Comparison of ENCODE assay signal across 22 mouse cellular contexts in genomic region chr6:30538240-30538639, GRCm38 (mm10). TPM values are rescaled to one million over a fixed set of nuclear protein-coding genes. Genes with fewer than 3 reads are reported as not detected.
DNase-seq lines count a peak whose midpoint lies in the region; ATAC-seq and TF ChIP-seq lines count a peak whose summit lies in the region.
"Had no signal": no experiment of that assay in that cellular context is flagged by ENCODE, and none has a peak within 500 bp of the region (broad histone marks: within the 10 kb centered on the region; RNA-seq: fewer than 3 reads in every experiment).

No protein-coding gene starts in this region.

- H3K9ac ChIP-seq in heart, embryonic 13.5 days, result 0 out of 2 replicates have a peak overlapping the region, but pooled peaks have one; percentile 19
- H3K9ac ChIP-seq in lung, embryonic 16.5 days (ENCODE audit: low read length), result peak overlapping the region; percentile 2; the same call in 1 of the 2 replicates
- H3K9ac ChIP-seq in embryonic facial prominence, embryonic 14.5 days (ENCODE audit: low read depth, low read length), result no peak overlapping the region
- H3K9ac ChIP-seq in limb, embryonic 14.5 days (ENCODE audit: low read depth, low read length, severe bottlenecking), result no peak overlapping the region
- H3K9ac ChIP-seq: heart, embryonic 15.5 days; hindbrain, embryonic 14.5 days; liver, embryonic 15.5 days had no signal

- H3K27ac ChIP-seq in heart, embryonic 13.5 days (replicated peaks), result no peak overlapping the region
- no peak overlapping the region for H3K27ac ChIP-seq in lung, embryonic 16.5 days (ENCODE audit: low read length)
- peak overlapping the region; percentile 88 for H3K27ac ChIP-seq in embryonic facial prominence, embryonic 14.5 days (replicated peaks; ENCODE audit: low read depth, low read length)
- H3K27ac ChIP-seq in limb, embryonic 14.5 days (replicated peaks; ENCODE audit: low read depth, low read length), result peak overlapping the region; percentile 66
- H3K27ac ChIP-seq: heart, embryonic 15.5 days; hindbrain, embryonic 14.5 days; liver, embryonic 15.5 days had no signal

- peaks cover 29% of the 10 kb centered on the region for H3K4me1 ChIP-seq in heart, embryonic 13.5 days
- H3K4me1 ChIP-seq in lung, embryonic 16.5 days (replicated peaks; ENCODE audit: control insufficient read depth, insufficient read depth, low read length), result peaks cover 12% of the 10 kb centered on the region
- H3K4me1 ChIP-seq in embryonic facial prominence, embryonic 14.5 days (ENCODE audit: control insufficient read depth, insufficient read depth, low read length), result peaks cover 23% of the 10 kb centered on the region
- peaks cover 22% of the 10 kb centered on the region for H3K4me1 ChIP-seq in limb, embryonic 14.5 days (ENCODE audit: control insufficient read depth, insufficient read depth, low read length)

- no peak for TF ChIP-seq POLR2A in limb, embryonic 14.5 days (IDR thresholded peaks at IDR 0.05; ENCODE audit: borderline replicate concordance, extremely low read depth, insufficient read depth, insufficient read length)

- no peak overlapping the region for H3K4me3 ChIP-seq in heart, embryonic 13.5 days
- H3K4me3 ChIP-seq in lung, embryonic 16.5 days (ENCODE audit: low read length), result no peak overlapping the region
- no peak overlapping the region for H3K4me3 ChIP-seq in embryonic facial prominence, embryonic 14.5 days (ENCODE audit: low read depth, low read length)
- H3K4me3 ChIP-seq in limb, embryonic 14.5 days (replicated peaks; ENCODE audit: low read length), result no peak overlapping the region
- H3K4me3 ChIP-seq: heart, embryonic 15.5 days; liver, embryonic 15.5 days had no signal

- ATAC-seq in heart, embryonic 13.5 days (ENCODE audit: extremely low read depth, insufficient number of reproducible peaks, low FRiP score, low TSS enrichment), result no peak
- ATAC-seq in lung, embryonic 16.5 days (ENCODE audit: low read depth), result no peak
- peak; percentile 47; the same call in 1 of the 2 replicates for ATAC-seq in embryonic facial prominence, embryonic 14.5 days (ENCODE audit: low read depth)
- ATAC-seq in limb, embryonic 14.5 days (ENCODE audit: low FRiP score, low read depth), result peak; percentile 34; the same call in 1 of the 2 replicates

- no peak for DNase-seq in heart, adult 8-10 months (ENCODE audit: low spot score)
- DNase-seq in lung, postnatal 36 days, result no peak
- DNase-seq in embryonic facial prominence, embryonic 14.5 days (ENCODE audit: low spot score), result peak; percentile 76
- no peak for DNase-seq in limb, embryonic 14.5 days (ENCODE audit: low spot score)
- no peak for DNase-seq in left cerebral cortex, adult 11 months (ENCODE audit: low spot score)
- DNase-seq in adrenal gland, postnatal 14 days, result no peak
- DNase-seq: adrenal gland, adult 2 months; cerebellum, adult 18-20 months; gastrocnemius, postnatal 25 days; kidney, adult 2 months; layer of hippocampus, adult 9-11 months; right cerebral cortex, postnatal 25 days; thymus, adult 2 months had no signal

- H3K9me3 ChIP-seq in heart, embryonic 13.5 days, result no peaks in the 10 kb centered on the region
- no peaks in the 10 kb centered on the region for H3K9me3 ChIP-seq in lung, embryonic 16.5 days (ENCODE audit: control insufficient read depth, low read length)
- no peaks in the 10 kb centered on the region for H3K9me3 ChIP-seq in embryonic facial prominence, embryonic 14.5 days (ENCODE audit: control insufficient read depth, low read length)
- H3K9me3 ChIP-seq in limb, embryonic 14.5 days (ENCODE audit: control insufficient read depth, low read length), result no peaks in the 10 kb centered on the region
- H3K9me3 ChIP-seq: heart, embryonic 15.5 days; liver, embryonic 15.5 days had no signal

- no peaks in the 10 kb centered on the region for H3K27me3 ChIP-seq in heart, embryonic 13.5 days (replicated peaks)
- H3K27me3 ChIP-seq in lung, embryonic 16.5 days (ENCODE audit: control insufficient read depth, insufficient read depth, low read depth, low read length), result no peaks in the 10 kb centered on the region
- no peaks in the 10 kb centered on the region for H3K27me3 ChIP-seq in embryonic facial prominence, embryonic 14.5 days (replicated peaks; ENCODE audit: control insufficient read depth, insufficient read depth, low read length)
- H3K27me3 ChIP-seq in limb, embryonic 14.5 days (ENCODE audit: control insufficient read depth, insufficient read depth, low read length), result no peaks in the 10 kb centered on the region
- H3K27me3 ChIP-seq: heart, embryonic 15.5 days had no signal

- WGBS in heart, embryonic 13.5 days, result 62% methylated on average over 10 of the region's 10 CpGs
- 15% methylated on average over 10 of the region's 10 CpGs for WGBS in lung, embryonic 16.5 days
- 21% methylated on average over 10 of the region's 10 CpGs for WGBS in embryonic facial prominence, embryonic 14.5 days
- 13% methylated on average over 10 of the region's 10 CpGs for WGBS in limb, embryonic 14.5 days

- no peaks in the 10 kb centered on the region for H3K36me3 ChIP-seq in heart, embryonic 13.5 days
- H3K36me3 ChIP-seq in lung, embryonic 16.5 days (ENCODE audit: control insufficient read depth, insufficient read depth, low read length), result no peaks in the 10 kb centered on the region
- H3K36me3 ChIP-seq in embryonic facial prominence, embryonic 14.5 days (ENCODE audit: control insufficient read depth, insufficient read depth, low read length), result no peaks in the 10 kb centered on the region
- H3K36me3 ChIP-seq in limb, embryonic 14.5 days (ENCODE audit: control insufficient read depth, insufficient read depth, low read length), result no peaks in the 10 kb centered on the region
- H3K36me3 ChIP-seq: heart, embryonic 15.5 days; liver, embryonic 15.5 days had no signal

- no peak overlapping the region for H3K4me2 ChIP-seq in heart, embryonic 13.5 days
- no peak overlapping the region for H3K4me2 ChIP-seq in lung, embryonic 16.5 days (ENCODE audit: low read depth, low read length)
- H3K4me2 ChIP-seq in embryonic facial prominence, embryonic 14.5 days (ENCODE audit: low read depth, low read length), result no peak overlapping the region
- no peak overlapping the region for H3K4me2 ChIP-seq in limb, embryonic 14.5 days (replicated peaks; ENCODE audit: low read depth, low read length, severe bottlenecking)
- H3K4me2 ChIP-seq: heart, embryonic 15.5 days; hindbrain, embryonic 14.5 days; liver, embryonic 15.5 days had no signal

RNA-seq across cellular contexts. Expression of gene Cpa2, which starts 3.1 kb away (rescaled TPM):
- polyA plus RNA-seq in heart, embryonic 13.5 days (2015; fragmentation: Nextera tagmentation; extraction: Ambion mirVana), result 4.6 and 6.9 TPM in 2 replicates
- under 1 TPM in 1 of 4 experiments, not detected in 3; 0.31 TPM for total RNA-seq in heart, adult 8-10 months (2022)
- 5.2 and 6.0 TPM in 2 replicates for polyA plus RNA-seq in lung, embryonic 16.5 days (2015; fragmentation: Nextera tagmentation; extraction: Ambion mirVana)
- polyA plus RNA-seq in embryonic facial prominence, embryonic 14.5 days (2014; fragmentation: Nextera tagmentation; extraction: Ambion mirVana), result 3.3 and 4.5 TPM in 2 replicates
- polyA plus RNA-seq in limb, embryonic 14.5 days (2012; rRNA removed), result 5.2 and 6.6 TPM in 2 replicates
- polyA plus RNA-seq in limb, embryonic 14.5 days (2014; fragmentation: Nextera tagmentation; extraction: Ambion mirVana), result 5.3 and 6.5 TPM in 2 replicates
- total RNA-seq in adrenal gland, postnatal 14 days (2021), result 0.56 and 0.90 TPM in 2 replicates
- total RNA-seq: common myeloid progenitor, adult 5-6 weeks; gastrocnemius, postnatal 25 days had no signal
- polyA plus RNA-seq: adrenal gland, adult 2 months; C2C12; thymus, adult 2 months had no signal

RNA-seq across cellular contexts. Expression of gene Ssmem1, which starts 28.6 kb away (rescaled TPM):
- polyA plus RNA-seq in heart, embryonic 13.5 days (2015; fragmentation: Nextera tagmentation; extraction: Ambion mirVana), result not detected in 2 replicates
- under 1 TPM in 1 of 4 experiments, not detected in 3; 0.40 TPM for total RNA-seq in heart, adult 8-10 months (2022)
- polyA plus RNA-seq in lung, embryonic 16.5 days (2015; fragmentation: Nextera tagmentation; extraction: Ambion mirVana), result 0.19 TPM in 1 of 2 replicates, not detected in the other
- polyA plus RNA-seq in embryonic facial prominence, embryonic 14.5 days (2014; fragmentation: Nextera tagmentation; extraction: Ambion mirVana), result 0.51 TPM in 1 of 2 replicates, not detected in the other
- 0.10 and 0.12 TPM in 2 replicates for polyA plus RNA-seq in limb, embryonic 14.5 days (2012; rRNA removed)
- 0.17 TPM in 1 of 2 replicates, not detected in the other for polyA plus RNA-seq in limb, embryonic 14.5 days (2014; fragmentation: Nextera tagmentation; extraction: Ambion mirVana)
- 0.33 TPM in 1 of 2 replicates, not detected in the other for total RNA-seq in adrenal gland, postnatal 14 days (2021)
- total RNA-seq: common myeloid progenitor, adult 5-6 weeks; midbrain, postnatal 0 days had no signal
- polyA plus RNA-seq: adrenal gland, adult 2 months; thymus, adult 2 months had no signal

RNA-seq across cellular contexts. Expression of gene Tmem209, which starts 28.7 kb away (rescaled TPM):
- polyA plus RNA-seq in heart, embryonic 13.5 days (2015; fragmentation: Nextera tagmentation; extraction: Ambion mirVana), result 24.2 and 25.6 TPM in 2 replicates
- total RNA-seq in heart, adult 8-10 months (2022), result 10 to 100 TPM in 2 of 4 experiments, 1 to 10 TPM in 2; 7.3 to 12.4 (median 9.5) TPM
- polyA plus RNA-seq in lung, embryonic 16.5 days (2015; fragmentation: Nextera tagmentation; extraction: Ambion mirVana), result 33.9 and 38.5 TPM in 2 replicates
- 31.0 and 36.9 TPM in 2 replicates for polyA plus RNA-seq in embryonic facial prominence, embryonic 14.5 days (2014; fragmentation: Nextera tagmentation; extraction: Ambion mirVana)
- 47.5 and 63.2 TPM in 2 replicates for polyA plus RNA-seq in limb, embryonic 14.5 days (2012; rRNA removed)
- polyA plus RNA-seq in limb, embryonic 14.5 days (2014; fragmentation: Nextera tagmentation; extraction: Ambion mirVana), result 28.3 and 34.7 TPM in 2 replicates
- total RNA-seq in adrenal gland, postnatal 14 days (2021), result 24.1 and 24.7 TPM in 2 replicates

RNA-seq across cellular contexts. Expression of gene Cpa4, which starts 29.9 kb away (rescaled TPM):
- polyA plus RNA-seq in heart, embryonic 13.5 days (2015; fragmentation: Nextera tagmentation; extraction: Ambion mirVana), result 2.5 and 3.3 TPM in 2 replicates
- not detected for total RNA-seq in heart, adult 8-10 months (2022)
- 0.08 TPM in 2 replicates for polyA plus RNA-seq in lung, embryonic 16.5 days (2015; fragmentation: Nextera tagmentation; extraction: Ambion mirVana)
- 3.0 and 3.4 TPM in 2 replicates for polyA plus RNA-seq in embryonic facial prominence, embryonic 14.5 days (2014; fragmentation: Nextera tagmentation; extraction: Ambion mirVana)
- 4.4 and 5.4 TPM in 2 replicates for polyA plus RNA-seq in limb, embryonic 14.5 days (2012; rRNA removed)
- polyA plus RNA-seq in limb, embryonic 14.5 days (2014; fragmentation: Nextera tagmentation; extraction: Ambion mirVana), result 1.9 and 2.1 TPM in 2 replicates
- total RNA-seq in adrenal gland, postnatal 14 days (2021), result 1.7 and 2.1 TPM in 2 replicates
- total RNA-seq: common myeloid progenitor, adult 5-6 weeks; ES-E14; gastrocnemius, postnatal 25 days had no signal
- polyA plus RNA-seq: C2C12; kidney, adult 2 months had no signal

Comparison
In these comparisons a context has a peak if more than half of its experiments do, and no peak if none do; other contexts are left out.
1. ATAC-seq: peak in embryonic facial prominence, embryonic 14.5 days (single experiment) and limb, embryonic 14.5 days (single experiment); none in heart, embryonic 13.5 days (single experiment) and lung, embryonic 16.5 days (single experiment).
2. H3K27ac ChIP-seq: peak in embryonic facial prominence, embryonic 14.5 days (single experiment) and limb, embryonic 14.5 days (single experiment); none in heart, embryonic 13.5 days (single experiment) and lung, embryonic 16.5 days (single experiment).
3. H3K9ac ChIP-seq: peak in heart, embryonic 13.5 days (single experiment) and lung, embryonic 16.5 days (single experiment); none in embryonic facial prominence, embryonic 14.5 days (single experiment) and limb, embryonic 14.5 days (single experiment).